Mouse (Mus musculus): Measurements from ENCODE around the gene Pnpla5. TPM values are rescaled to one million over a fixed set of nuclear protein-coding genes. Genes with fewer than 3 reads are reported as not detected.

The Pnpla5 gene
- total and polyA plus RNA-seq, 3 experiments = not detected

- TF ChIP-seq ELF1 (IDR thresholded peaks at IDR 0.05; ENCODE audit: low read depth, low read length) (no peak), MXI1 (IDR thresholded peaks at IDR 0.05; ENCODE audit: low read depth, low read length) (no peak), SIN3A (IDR thresholded peaks at IDR 0.05; ENCODE audit: low read length) (no peak), BHLHE40 (IDR thresholded peaks at IDR 0.05; ENCODE audit: low read depth, low read length) (no peak), TBP (conservative IDR thresholded peaks at IDR 0.05; ENCODE audit: low read depth, low read length) (no peak), JUND (conservative IDR thresholded peaks at IDR 0.05; ENCODE audit: low read depth, low read length) (no peak)
- H3K4me1 ChIP-seq (ENCODE audit: control insufficient read depth in 1 of 2, insufficient read depth in 2 of 2) = no peaks in the 10 kb centered on the region
- dilution Hi-C loops (cut with MboI; ENCODE audit: extremely low pct_ligation_motif_present, extremely low pct_unique_long_range_greater_than_20kb, low sequenced_read_pairs) = no loop called here
- H3K27ac ChIP-seq (ENCODE audit: insufficient read depth, low read depth) = no peak overlapping the region
- no peak overlapping the region for H3K4me2 ChIP-seq (ENCODE audit: insufficient read depth, low read depth, poor library complexity, severe bottlenecking)
- H3K27me3 ChIP-seq (replicated peaks) = peaks cover 59% of the 10 kb centered on the region
- H3K9me3 ChIP-seq (replicated peaks; ENCODE audit: low read length) = peaks cover 9% of the 10 kb centered on the region
- H3K79me2 ChIP-seq (replicated peaks; ENCODE audit: control insufficient read depth, extremely low read depth, insufficient read depth, poor library complexity, severe bottlenecking) = no peaks in the 10 kb centered on the region
- no peak for DNase-seq (ENCODE audit: extremely low read depth)
- no peak overlapping the region for H3K4me3 ChIP-seq (replicated peaks in 1 of 3; ENCODE audit: low read depth in 2 of 3, low read length in 2 of 3, poor library complexity in 1 of 3)
- H3K36me3 ChIP-seq (replicated peaks in 1 of 2; ENCODE audit: control insufficient read depth in 1 of 2, insufficient read depth in 1 of 2, low read length in 1 of 2) = no peaks in the 10 kb centered on the region
- H3K9ac ChIP-seq (ENCODE audit: insufficient read depth, low read depth) = no peak overlapping the region
- in situ Hi-C loops (cut with MboI; ENCODE audit: low pct_ligation_motif_present, low pct_unique_long_range_greater_than_20kb, low sequenced_read_pairs) = loop anchor here (25.0 kb wide), 1 partner anchor 498 kb away; no protein-coding TSS in a partner anchor
These were observed 9.1 kb downstream of the Pnpla5 start for GRCm38 (mm10) chr15:84113873-84114272.

- peak; percentile 3 for DNase-seq (ENCODE audit: extremely low read depth)
- no peaks in the 10 kb centered on the region for H3K9me3 ChIP-seq (replicated peaks; ENCODE audit: low read length)
- H3K79me2 ChIP-seq (replicated peaks; ENCODE audit: control insufficient read depth, extremely low read depth, insufficient read depth, poor library complexity, severe bottlenecking) = no peaks in the 10 kb centered on the region
- H3K9ac ChIP-seq (ENCODE audit: insufficient read depth, low read depth) = no peak overlapping the region
- H3K27ac ChIP-seq (ENCODE audit: insufficient read depth, low read depth) = no peak overlapping the region
- in situ Hi-C loops (cut with MboI; ENCODE audit: low pct_ligation_motif_present, low pct_unique_long_range_greater_than_20kb, low sequenced_read_pairs) (loop anchor here (25.0 kb wide), 1 partner anchor 503 kb away; no protein-coding TSS in a partner anchor), dilution Hi-C loops (cut with MboI; ENCODE audit: extremely low pct_ligation_motif_present, extremely low pct_unique_long_range_greater_than_20kb, low sequenced_read_pairs) (no loop called here)
- no peak overlapping the region for H3K4me2 ChIP-seq (ENCODE audit: insufficient read depth, low read depth, poor library complexity, severe bottlenecking)
- TF ChIP-seq USF2 (conservative IDR thresholded peaks at IDR 0.05; ENCODE audit: low read depth, low read length) (no peak), MAZ (IDR thresholded peaks at IDR 0.05; ENCODE audit: low read depth, low read length) (no peak), RCOR1 (conservative IDR thresholded peaks at IDR 0.05; ENCODE audit: low read depth, low read length) (no peak), ZC3H11A (IDR thresholded peaks at IDR 0.05; ENCODE audit: low read depth, low read length) (no peak), GABPA (IDR thresholded peaks at IDR 0.05; ENCODE audit: insufficient replicate concordance, low read depth, low read length) (no peak), MEF2A (IDR thresholded peaks at IDR 0.05; ENCODE audit: borderline replicate concordance, low read depth, low read length) (no peak), ZNF384 (IDR thresholded peaks at IDR 0.05; ENCODE audit: low read depth, low read length) (no peak), CHD2 (IDR thresholded peaks at IDR 0.05; ENCODE audit: low read length) (no peak), TCF12 (IDR thresholded peaks at IDR 0.05; ENCODE audit: low read depth, low read length) (no peak), USF1 (IDR thresholded peaks at IDR 0.05; ENCODE audit: low read depth, low read length) (no peak), MXI1 (IDR thresholded peaks at IDR 0.05; ENCODE audit: low read depth, low read length) (no peak), ZMIZ1 (IDR thresholded peaks at IDR 0.05; ENCODE audit: low read depth, low read length) (no peak), CHD1 (IDR thresholded peaks at IDR 0.05; ENCODE audit: low read depth, low read length) (no peak), JUN (IDR thresholded peaks at IDR 0.05; ENCODE audit: insufficient read depth, low read depth, low read length) (no peak), JUND (conservative IDR thresholded peaks at IDR 0.05; ENCODE audit: low read depth, low read length) (no peak), PAX5 (IDR thresholded peaks at IDR 0.05; ENCODE audit: low read length) (no peak), CTCF (conservative IDR thresholded peaks at IDR 0.05 in 1 of 2, IDR thresholded peaks at IDR 0.05 in 1 of 2; ENCODE audit: low read depth in 2 of 2, low read length in 2 of 2) (no peak), NRF1 (IDR thresholded peaks at IDR 0.05; ENCODE audit: low read depth, low read length) (no peak), MAFK (IDR thresholded peaks at IDR 0.05; ENCODE audit: insufficient replicate concordance, low read length) (no peak), KAT2A (IDR thresholded peaks at IDR 0.05; ENCODE audit: insufficient replicate concordance, low read length) (no peak)
- peaks cover 36% of the 10 kb centered on the region for H3K27me3 ChIP-seq (replicated peaks)
- no peaks in the 10 kb centered on the region for H3K4me1 ChIP-seq (ENCODE audit: control insufficient read depth in 1 of 2, insufficient read depth in 2 of 2)
- no peaks in the 10 kb centered on the region for H3K36me3 ChIP-seq (replicated peaks in 1 of 2; ENCODE audit: control insufficient read depth in 1 of 2, insufficient read depth in 1 of 2, low read length in 1 of 2)
- H3K4me3 ChIP-seq (replicated peaks in 1 of 3; ENCODE audit: low read depth in 2 of 3, low read length in 2 of 3, poor library complexity in 1 of 3) = no peak overlapping the region
These were observed 14.1 kb downstream of the Pnpla5 start for GRCm38 (mm10) chr15:84108899-84109298.
